Mouse (Mus musculus) midbrain, embryonic 13.5 days (tissue): ENCODE measurements at regions not wholly inside any gene's neighbourhood (a gene's known extent, or its start where the extent isn't known, plus 50 kb on each side); places are given as distances from the start of the nearest gene placed in this dataset.

Experiments used
- ATAC-seq: fragments of 200-750 bp; cut with Nextera tagmentation; 2 replicates; pipeline ENCODE4 v1.8.0; 2017; ENCODE audit warnings: mild to moderate bottlenecking, moderate TSS enrichment, moderate library complexity
- H3K27ac ChIP-seq: fragments of 300-500 bp; sonication (generic); 2 replicates; pipeline ENCODE4 v1.5.1; 2015; ENCODE audit warnings: inconsistent platforms, mild to moderate bottlenecking, moderate library complexity
- H3K27me3 ChIP-seq: fragments of 300-500 bp; sonication (generic); 2 replicates; pipeline ENCODE4 v1.6.1; 2015; ENCODE audit warnings: mild to moderate bottlenecking, inconsistent platforms
- H3K36me3 ChIP-seq: fragments of 300-500 bp; sonication (generic); 2 replicates; pipeline ENCODE4 v1.6.1; 2015; ENCODE audit warnings: mild to moderate bottlenecking, inconsistent platforms
- H3K4me1 ChIP-seq: fragments of 300-500 bp; sonication (generic); replicated peaks from 2 replicates; pipeline ENCODE4 v1.6.1; 2015; ENCODE audit warnings: inconsistent platforms
- H3K4me2 ChIP-seq: fragments of 300-500 bp; sonication (generic); replicated peaks from 2 replicates; pipeline ENCODE4 v1.6.1; 2015; ENCODE audit warnings: moderate library complexity, mild to moderate bottlenecking, inconsistent platforms
- H3K4me3 ChIP-seq: fragments of 300-500 bp; sonication (generic); replicated peaks from 2 replicates; pipeline ENCODE4 v1.5.1; 2015; ENCODE audit warnings: mild to moderate bottlenecking, inconsistent platforms
- H3K9ac ChIP-seq: fragments of 300-500 bp; sonication (generic); replicated peaks from 2 replicates; pipeline ENCODE4 v1.6.1; 2015; ENCODE audit warnings: mild to moderate bottlenecking, inconsistent platforms
- H3K9me3 ChIP-seq: fragments of 300-500 bp; sonication (generic); 2 replicates; pipeline ENCODE4 v1.6.1; 2016; ENCODE audit warnings: mild to moderate bottlenecking, inconsistent platforms
- WGBS: fragments of 180-500 bp; shearing (Covaris S2); methylation state at CpG from one replicate; pipeline ENCODE4 v1.1.7; 2015; 5-methylcytosine and 5-hydroxymethylcytosine counted together

DNA sequence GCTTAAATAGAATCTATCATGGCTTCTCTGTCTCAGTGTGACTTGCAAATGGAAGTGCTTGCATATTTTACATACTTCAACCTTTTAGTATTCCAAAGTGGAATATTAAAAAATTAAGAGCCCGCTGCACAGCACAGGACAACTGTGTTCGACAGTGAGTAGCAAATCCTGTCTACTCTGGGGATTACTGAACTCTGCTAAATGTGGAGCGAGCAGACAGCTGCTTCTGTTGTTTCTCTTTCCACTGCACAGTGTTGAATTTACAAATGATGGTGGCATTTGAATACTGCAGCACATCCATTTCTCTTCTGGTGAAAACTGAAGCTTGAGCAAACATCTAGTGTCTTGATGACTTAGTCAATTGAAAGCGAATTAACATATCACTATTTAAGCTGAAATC, 409.2 kb downstream of the Fam198b start:
- Histone ChIP-seq H3K27me3 (no peaks in the 10 kb centered on the region), H3K27ac (no peak overlapping the region), H3K4me1 (no peaks in the 10 kb centered on the region), H3K36me3 (no peaks in the 10 kb centered on the region), H3K9me3 (no peaks in the 10 kb centered on the region), H3K9ac (no peak overlapping the region), H3K4me2 (no peak overlapping the region), H3K4me3 (no peak overlapping the region)
- peak; percentile 43; the same call in 1 of the 2 replicates for ATAC-seq
- WGBS: 66% methylated on average over 4 of the region's 4 CpGs

DNA sequence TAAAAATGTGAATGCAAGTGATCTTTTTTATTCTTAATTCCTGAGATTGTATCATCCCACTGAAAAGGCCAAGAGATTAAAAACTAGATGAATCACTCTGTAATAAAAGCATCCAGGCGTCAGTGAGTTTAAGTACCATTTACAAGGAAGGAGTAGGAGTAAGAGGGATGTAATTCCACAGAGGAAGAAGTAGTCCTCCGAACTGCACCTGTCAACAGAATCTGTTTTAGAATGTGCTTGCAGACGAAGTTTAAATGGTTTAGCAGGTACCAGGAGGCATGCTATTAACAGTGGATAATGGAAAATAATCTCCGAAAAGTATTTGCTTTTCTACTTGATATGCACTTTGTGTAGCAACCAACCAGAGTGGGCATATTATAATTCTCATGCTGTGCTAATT, 423.3 kb downstream of the Fam198b start:
- Histone ChIP-seq H3K4me3 (no peak overlapping the region), H3K4me2 (no peak overlapping the region), H3K36me3 (no peaks in the 10 kb centered on the region), H3K9me3 (no peaks in the 10 kb centered on the region), H3K4me1 (no peaks in the 10 kb centered on the region), H3K27me3 (no peaks in the 10 kb centered on the region), H3K27ac (no peak overlapping the region), H3K9ac (no peak overlapping the region)
- 77% methylated on average over 4 of the region's 4 CpGs for WGBS
- no peak for ATAC-seq

DNA sequence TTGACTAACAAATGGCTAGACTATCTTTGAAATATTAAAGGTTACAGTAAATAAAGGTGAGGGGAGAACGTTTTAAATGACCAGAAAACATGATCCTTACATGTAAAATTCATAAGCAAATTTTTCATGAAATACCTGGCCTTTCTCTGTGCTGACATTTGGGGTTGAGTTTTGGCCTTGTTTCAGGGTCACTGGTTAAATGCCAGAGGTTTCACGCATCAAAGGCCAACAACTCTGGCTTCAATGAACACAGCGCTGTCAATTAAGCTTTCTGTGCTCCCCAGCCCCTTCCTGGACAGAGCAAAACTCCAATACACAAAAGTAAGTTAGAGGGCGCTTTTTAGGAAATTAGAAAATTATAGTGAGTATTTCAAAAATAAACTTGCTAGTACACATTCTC, 425.6 kb downstream of the Fam198b start:
- Histone ChIP-seq H3K36me3 (no peaks in the 10 kb centered on the region), H3K27ac (no peak overlapping the region), H3K9ac (no peak overlapping the region), H3K27me3 (no peaks in the 10 kb centered on the region), H3K4me1 (no peaks in the 10 kb centered on the region), H3K4me3 (no peak overlapping the region), H3K9me3 (no peaks in the 10 kb centered on the region), H3K4me2 (no peak overlapping the region)
- no peak for ATAC-seq
- WGBS: 55% methylated on average over 4 of the region's 4 CpGs

DNA sequence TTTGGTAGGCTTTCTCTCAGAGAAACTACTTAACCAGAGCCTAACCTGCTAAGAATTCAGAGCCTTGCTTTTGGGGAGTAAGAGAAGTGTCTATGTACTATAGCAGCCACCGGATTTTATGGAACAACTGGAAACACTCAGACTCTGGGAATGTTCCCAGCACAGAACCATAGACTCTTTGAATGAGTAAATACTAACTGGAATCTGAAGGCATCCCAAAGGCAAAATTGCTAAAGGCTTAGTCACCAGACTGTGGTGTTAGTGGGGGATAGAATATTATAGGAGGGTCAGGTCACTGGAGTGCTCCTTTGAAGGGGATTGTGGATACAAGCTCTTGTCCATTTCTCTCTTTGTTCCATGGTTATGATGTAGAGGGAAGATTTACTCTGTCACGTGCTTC, 427.4 kb downstream of the Fam198b start:
- Histone ChIP-seq H3K4me3 (no peak overlapping the region), H3K4me2 (no peak overlapping the region), H3K4me1 (no peaks in the 10 kb centered on the region), H3K27ac (no peak overlapping the region), H3K27me3 (no peaks in the 10 kb centered on the region), H3K9ac (no peak overlapping the region), H3K9me3 (no peaks in the 10 kb centered on the region), H3K36me3 (no peaks in the 10 kb centered on the region)
- WGBS: 97% methylated on average over 2 of the region's 2 CpGs
- ATAC-seq: no peak

DNA sequence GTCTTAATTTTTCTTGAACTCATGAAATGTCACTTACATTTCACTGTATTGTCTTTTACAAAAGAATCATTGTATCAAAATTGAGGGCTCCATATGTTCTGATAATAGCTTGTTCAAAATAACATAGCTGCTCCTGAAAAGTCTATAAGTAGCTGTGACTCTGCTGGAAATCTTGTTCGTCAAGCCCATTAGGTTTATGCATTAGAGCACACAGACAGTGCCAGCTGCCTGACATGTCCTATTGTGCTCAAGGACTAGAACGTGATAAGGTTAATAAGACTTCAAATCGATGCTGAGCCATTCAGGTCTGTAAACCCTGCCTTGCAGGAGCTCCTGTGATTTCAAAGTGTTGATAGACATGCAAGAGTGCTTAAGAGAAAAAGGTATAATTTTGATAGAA, 438.0 kb downstream of the Fam198b start:
- 45% methylated on average over 3 of the region's 3 CpGs for WGBS
- Histone ChIP-seq H3K27ac (no peak overlapping the region), H3K4me2 (no peak overlapping the region), H3K9ac (no peak overlapping the region), H3K9me3 (no peaks in the 10 kb centered on the region), H3K36me3 (no peaks in the 10 kb centered on the region), H3K4me1 (no peaks in the 10 kb centered on the region), H3K4me3 (no peak overlapping the region), H3K27me3 (no peaks in the 10 kb centered on the region)
- no peak for ATAC-seq

DNA sequence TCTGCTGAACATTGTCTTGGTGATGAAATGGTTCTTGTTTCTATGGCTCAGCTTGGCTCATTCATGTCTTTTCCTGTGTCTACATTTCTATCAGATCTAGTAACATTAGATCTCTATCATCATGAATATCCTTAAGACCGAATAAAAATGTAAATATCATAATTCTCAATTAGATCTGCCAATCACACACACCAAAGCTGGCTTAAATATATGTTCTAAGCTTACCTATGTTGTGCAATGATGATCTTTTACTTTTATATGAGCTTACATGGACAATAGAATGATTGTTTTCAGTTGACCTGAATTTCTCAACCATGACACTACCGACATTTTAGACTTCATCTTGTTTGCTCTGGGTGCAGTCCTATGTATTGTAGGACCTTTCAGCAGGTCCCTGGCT, 440.4 kb downstream of the Fam198b start:
- WGBS: 92% methylated on average over 2 of the region's 2 CpGs
- H3K4me2 ChIP-seq: no peak overlapping the region

DNA sequence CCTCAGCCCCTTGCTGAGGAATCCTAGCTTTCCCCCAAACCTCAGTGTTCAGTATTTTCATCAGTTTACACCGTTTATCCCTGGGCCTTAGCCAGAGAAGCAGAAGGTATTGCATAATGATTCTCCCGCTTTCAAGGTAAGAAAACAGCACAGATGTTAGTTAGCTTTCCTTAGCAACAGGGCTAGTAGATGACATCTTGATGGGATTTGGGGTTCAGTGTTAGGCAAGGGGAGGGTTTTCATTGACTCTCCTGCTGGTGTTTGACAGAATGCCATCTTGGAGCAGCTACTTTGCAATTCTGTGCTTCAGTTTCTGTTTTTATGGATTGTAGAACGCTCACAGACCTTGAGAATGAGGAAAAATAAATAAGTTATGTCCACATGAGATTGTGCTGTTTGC, 447.4 kb downstream of the Fam198b start:
- no peaks in the 10 kb centered on the region for H3K27me3 ChIP-seq
- H3K4me2 ChIP-seq: no peak overlapping the region
- no peak overlapping the region for H3K4me3 ChIP-seq
- peaks cover 14% of the 10 kb centered on the region for H3K4me1 ChIP-seq
- WGBS: 69% methylated on average over 3 of the region's 3 CpGs
- no peak for ATAC-seq
- H3K36me3 ChIP-seq: no peaks in the 10 kb centered on the region
- peak overlapping the region; percentile 41; the same call in 1 of the 2 replicates for H3K27ac ChIP-seq
- no peaks in the 10 kb centered on the region for H3K9me3 ChIP-seq
- no peak overlapping the region for H3K9ac ChIP-seq

More for the DNA sequence above, 440.4 kb downstream of the Fam198b start:
- Histone ChIP-seq H3K4me1 (no peaks in the 10 kb centered on the region), H3K9me3 (no peaks in the 10 kb centered on the region), H3K27ac (no peak overlapping the region), H3K36me3 (no peaks in the 10 kb centered on the region), H3K9ac (no peak overlapping the region), H3K4me3 (no peak overlapping the region), H3K27me3 (no peaks in the 10 kb centered on the region)
- ATAC-seq: no peak

DNA sequence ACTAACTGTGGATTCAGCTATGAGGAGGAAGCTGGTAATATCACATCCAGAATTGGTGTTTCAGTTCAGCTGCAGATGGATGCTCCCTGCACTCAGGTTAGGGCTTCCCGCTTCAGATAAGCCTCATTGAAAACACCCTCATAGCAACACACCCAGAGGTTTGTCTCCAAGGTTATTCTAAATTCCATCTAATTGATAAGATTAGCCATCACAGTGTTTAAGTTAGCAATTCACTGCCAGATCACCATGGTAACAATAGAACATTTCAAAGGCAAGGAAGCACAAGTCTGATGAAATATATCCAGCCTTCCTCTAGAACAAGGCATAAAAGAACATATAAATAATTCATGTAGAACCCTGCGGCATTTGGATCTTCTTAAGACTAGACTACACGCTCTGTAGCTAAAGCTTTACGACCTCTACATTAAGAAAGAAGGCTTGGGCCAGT, 450.1 kb downstream of the Fam198b start:
- no peaks in the 10 kb centered on the region for H3K36me3 ChIP-seq
- H3K4me2 ChIP-seq: no peak overlapping the region
- no peak overlapping the region for H3K9ac ChIP-seq
- peak overlapping the region; percentile 41 for H3K27ac ChIP-seq
- H3K4me1 ChIP-seq: peaks cover 14% of the 10 kb centered on the region
- no peaks in the 10 kb centered on the region for H3K27me3 ChIP-seq
- 5% methylated on average over 4 of the region's 4 CpGs for WGBS
- no peaks in the 10 kb centered on the region for H3K9me3 ChIP-seq
- no peak overlapping the region for H3K4me3 ChIP-seq
- peak; percentile 92 for ATAC-seq

DNA sequence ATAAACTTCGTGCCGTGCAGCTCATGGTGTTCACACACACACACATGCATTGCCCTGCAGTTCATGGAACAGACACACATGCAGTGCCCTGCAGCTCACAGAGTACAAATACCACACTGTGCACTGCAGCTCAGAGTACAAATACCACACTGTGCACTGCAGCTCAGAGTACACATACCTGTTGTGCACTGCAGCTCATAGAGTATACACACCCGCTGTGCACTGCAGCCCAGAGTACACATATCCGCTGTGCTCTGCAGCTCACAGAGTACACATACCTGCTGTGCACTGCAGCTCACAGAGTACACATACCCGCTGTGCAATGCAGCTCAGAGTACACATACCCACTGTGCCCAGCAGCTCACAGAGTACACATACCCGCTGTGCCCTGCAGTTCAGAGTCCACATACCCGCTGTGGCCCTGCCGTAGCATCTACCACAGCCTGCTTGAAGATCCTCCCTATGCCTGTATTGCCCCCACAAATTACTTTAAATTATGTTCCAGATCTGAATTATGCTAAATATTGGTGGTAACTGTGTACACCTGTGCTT, 451.9 kb downstream of the Fam198b start:
- peak; percentile 34 for ATAC-seq
- H3K9me3 ChIP-seq: no peaks in the 10 kb centered on the region
- H3K27ac ChIP-seq: no peak overlapping the region
- 87% methylated on average over 8 of the region's 8 CpGs for WGBS
- H3K9ac ChIP-seq: no peak overlapping the region
- H3K4me3 ChIP-seq: no peak overlapping the region
- no peak overlapping the region for H3K4me2 ChIP-seq
- H3K27me3 ChIP-seq: no peaks in the 10 kb centered on the region
- no peaks in the 10 kb centered on the region for H3K36me3 ChIP-seq
- peaks cover 14% of the 10 kb centered on the region for H3K4me1 ChIP-seq

DNA sequence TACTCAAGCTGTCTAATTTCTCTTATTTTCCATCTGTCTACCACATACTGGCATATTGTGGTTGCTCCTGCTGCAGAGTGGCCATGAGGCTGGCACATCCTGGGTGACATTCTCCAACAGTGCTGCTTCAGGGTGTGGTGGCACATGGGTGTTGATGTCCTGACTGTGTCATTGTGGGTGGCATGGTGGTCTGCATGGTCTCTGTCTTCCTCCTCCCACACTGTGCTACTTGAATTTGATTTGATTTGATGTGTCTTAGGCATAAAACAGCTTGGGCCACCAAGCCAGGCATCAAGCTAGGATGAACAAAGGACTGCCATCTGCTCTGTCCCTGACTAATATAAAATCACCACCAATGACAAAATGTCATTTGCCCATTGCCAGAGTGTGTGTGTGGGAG, 434.7 kb downstream of the Gria2 start:
- no peak overlapping the region for H3K27ac ChIP-seq
- no peak overlapping the region for H3K9ac ChIP-seq
- H3K36me3 ChIP-seq: no peaks in the 10 kb centered on the region
- 0 out of 2 replicates have a peak, but pooled peaks have one; percentile 34 for ATAC-seq
- no peaks in the 10 kb centered on the region for H3K27me3 ChIP-seq
- H3K9me3 ChIP-seq: no peaks in the 10 kb centered on the region
- H3K4me3 ChIP-seq: no peak overlapping the region
- no peaks in the 10 kb centered on the region for H3K4me1 ChIP-seq
- no peak overlapping the region for H3K4me2 ChIP-seq

DNA sequence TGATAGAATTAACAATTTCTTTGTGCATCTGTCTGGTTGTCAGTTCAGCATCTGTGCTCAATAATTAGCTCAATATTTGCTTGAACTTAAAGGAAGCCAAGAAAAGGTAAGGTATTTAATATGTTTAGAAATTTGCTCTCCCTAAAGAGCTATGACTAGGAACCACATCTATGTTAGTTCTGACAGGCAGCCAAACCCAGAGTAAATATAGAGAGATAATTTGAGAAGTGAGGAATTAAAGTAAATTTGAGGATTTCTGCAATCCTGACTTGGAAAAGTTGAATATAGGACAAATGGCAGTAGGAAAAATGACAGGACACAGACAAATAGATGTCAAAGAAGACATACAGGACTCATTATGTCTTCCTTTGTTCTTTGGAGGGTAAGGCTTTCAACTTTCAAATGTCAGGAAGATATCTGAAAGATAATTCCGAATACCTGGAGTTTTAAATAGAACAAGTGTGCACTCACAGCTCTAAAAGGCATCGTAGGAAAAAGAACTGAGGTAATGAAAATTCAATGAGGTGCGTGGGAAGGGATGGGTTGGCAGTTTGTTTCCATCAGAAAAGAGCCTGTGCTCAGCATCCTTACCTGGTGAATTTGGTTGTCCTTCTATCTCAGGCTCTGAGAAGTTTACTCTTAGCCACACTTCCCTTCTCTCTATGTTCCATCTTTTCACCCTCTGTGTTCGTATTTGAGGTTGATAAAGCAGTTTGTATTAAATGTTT, 433.3 kb downstream of the Gria2 start:
- no peak for ATAC-seq
- WGBS: 86% methylated on average over 4 of the region's 4 CpGs
- no peak overlapping the region for H3K4me2 ChIP-seq

DNA sequence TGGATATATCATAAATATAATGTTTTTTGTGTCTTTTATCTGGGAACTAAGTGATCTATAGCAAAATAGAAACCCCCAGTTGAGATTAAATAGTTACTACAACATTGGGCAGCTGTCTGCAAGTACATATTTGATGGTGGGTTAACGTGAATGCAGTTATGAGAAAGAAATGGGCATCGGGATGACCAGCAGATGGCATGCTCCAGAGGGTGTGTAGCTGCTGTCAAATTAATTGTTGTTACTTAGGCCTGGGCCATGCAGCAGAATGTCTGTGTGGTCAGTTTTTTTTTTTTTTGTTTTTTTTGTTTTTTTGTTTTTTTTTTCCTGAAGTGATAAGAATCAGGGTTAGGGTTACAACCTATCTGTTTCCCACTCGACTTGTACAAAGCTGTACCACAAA, 430.2 kb downstream of the Gria2 start:
- ATAC-seq: no peak
- Histone ChIP-seq H3K27ac (no peak overlapping the region), H3K9me3 (no peaks in the 10 kb centered on the region), H3K9ac (no peak overlapping the region), H3K4me1 (no peaks in the 10 kb centered on the region), H3K4me3 (no peak overlapping the region), H3K4me2 (no peak overlapping the region), H3K27me3 (no peaks in the 10 kb centered on the region), H3K36me3 (no peaks in the 10 kb centered on the region)
- WGBS: 73% methylated on average over 3 of the region's 3 CpGs

More for the DNA sequence above, 433.3 kb downstream of the Gria2 start:
- no peak overlapping the region for H3K4me3 ChIP-seq
- no peak overlapping the region for H3K27ac ChIP-seq
- H3K9me3 ChIP-seq: no peaks in the 10 kb centered on the region
- H3K9ac ChIP-seq: no peak overlapping the region
- H3K27me3 ChIP-seq: no peaks in the 10 kb centered on the region
- H3K36me3 ChIP-seq: no peaks in the 10 kb centered on the region
- no peaks in the 10 kb centered on the region for H3K4me1 ChIP-seq

DNA sequence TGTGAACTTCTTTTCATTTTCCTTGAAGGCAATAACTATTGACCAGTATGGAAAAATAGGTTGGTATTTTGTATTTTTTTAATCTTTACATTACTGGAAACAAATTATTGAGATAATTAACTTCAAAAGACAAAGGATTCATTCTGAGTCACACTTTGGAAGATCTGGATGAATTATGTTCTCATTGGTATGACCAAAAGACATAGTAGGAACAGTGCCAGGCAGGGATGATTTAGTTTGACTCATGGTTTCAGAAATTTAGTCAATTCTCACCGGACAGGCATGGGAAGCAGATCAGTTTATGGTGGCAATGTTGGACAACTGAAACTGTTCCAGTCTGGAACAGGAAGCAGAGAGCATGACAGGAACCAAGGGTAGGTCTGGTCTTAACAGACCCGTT, 416.6 kb downstream of the Gria2 start:
- H3K4me3 ChIP-seq: no peak overlapping the region
- H3K9ac ChIP-seq: no peak overlapping the region
- WGBS: 91% methylated on average over 2 of the region's 2 CpGs
- H3K27me3 ChIP-seq: no peaks in the 10 kb centered on the region
- no peak for ATAC-seq
- no peak overlapping the region for H3K27ac ChIP-seq
- H3K4me1 ChIP-seq: no peaks in the 10 kb centered on the region
- H3K4me2 ChIP-seq: no peak overlapping the region
- H3K36me3 ChIP-seq: no peaks in the 10 kb centered on the region
- H3K9me3 ChIP-seq: no peaks in the 10 kb centered on the region
